Mouse (Mus musculus) spleen, postnatal 4 days (tissue): ENCODE results near the gene Ngrn.

Source experiments
- DNase-seq, 2 experiments: peaks; one replicate each; pipeline ENCODE4 v3.0.0; 2022; ENCODE audit warnings: low spot score in 2 of 2

The Ngrn gene

GRCm38 (mm10) chr7:80261372-80261990, 466 bp downstream of the Ngrn start:
- DNase-seq, result no peak

DNA sequence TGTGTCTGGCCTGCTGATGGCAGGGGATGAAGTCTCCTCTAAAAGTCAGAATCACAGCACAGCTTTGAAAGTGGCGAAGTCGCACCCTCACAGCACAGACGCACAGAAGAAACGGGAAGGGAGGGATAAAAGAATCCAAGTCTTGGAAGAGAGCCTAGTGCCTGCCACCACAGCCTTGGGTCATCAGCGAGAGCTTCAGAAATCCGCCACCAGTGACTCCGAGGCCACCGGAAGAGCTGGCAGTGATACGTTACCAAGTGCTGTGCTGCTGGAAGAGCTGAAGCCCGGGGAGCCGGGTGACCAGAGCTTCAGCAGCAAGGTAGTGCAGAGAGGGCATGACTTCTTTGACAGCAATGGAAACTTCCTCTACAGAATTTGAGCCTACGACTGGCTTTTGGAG, 3.6 kb downstream of the Ngrn start:
- DNase-seq, result no peak

DNA sequence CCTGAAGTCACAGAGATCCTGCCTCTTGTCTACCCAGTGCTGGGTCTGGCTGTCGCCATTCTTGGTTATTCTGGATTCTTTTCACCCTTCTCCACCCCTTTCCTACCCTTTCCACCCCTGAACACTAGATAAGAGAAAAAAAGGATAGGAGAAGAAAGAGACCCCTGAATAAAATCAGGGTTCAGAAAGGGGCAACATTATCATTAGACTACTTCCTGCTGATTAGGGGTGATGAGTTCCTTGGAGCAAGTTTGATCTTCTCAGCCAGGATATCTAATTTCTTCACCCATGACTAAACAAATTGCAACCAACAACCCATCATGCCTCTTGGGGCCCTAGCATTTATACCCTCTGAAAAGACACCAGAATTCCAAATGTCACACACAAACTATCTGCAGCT, 6.7 kb downstream of the Ngrn start:
- no peak for DNase-seq

DNA sequence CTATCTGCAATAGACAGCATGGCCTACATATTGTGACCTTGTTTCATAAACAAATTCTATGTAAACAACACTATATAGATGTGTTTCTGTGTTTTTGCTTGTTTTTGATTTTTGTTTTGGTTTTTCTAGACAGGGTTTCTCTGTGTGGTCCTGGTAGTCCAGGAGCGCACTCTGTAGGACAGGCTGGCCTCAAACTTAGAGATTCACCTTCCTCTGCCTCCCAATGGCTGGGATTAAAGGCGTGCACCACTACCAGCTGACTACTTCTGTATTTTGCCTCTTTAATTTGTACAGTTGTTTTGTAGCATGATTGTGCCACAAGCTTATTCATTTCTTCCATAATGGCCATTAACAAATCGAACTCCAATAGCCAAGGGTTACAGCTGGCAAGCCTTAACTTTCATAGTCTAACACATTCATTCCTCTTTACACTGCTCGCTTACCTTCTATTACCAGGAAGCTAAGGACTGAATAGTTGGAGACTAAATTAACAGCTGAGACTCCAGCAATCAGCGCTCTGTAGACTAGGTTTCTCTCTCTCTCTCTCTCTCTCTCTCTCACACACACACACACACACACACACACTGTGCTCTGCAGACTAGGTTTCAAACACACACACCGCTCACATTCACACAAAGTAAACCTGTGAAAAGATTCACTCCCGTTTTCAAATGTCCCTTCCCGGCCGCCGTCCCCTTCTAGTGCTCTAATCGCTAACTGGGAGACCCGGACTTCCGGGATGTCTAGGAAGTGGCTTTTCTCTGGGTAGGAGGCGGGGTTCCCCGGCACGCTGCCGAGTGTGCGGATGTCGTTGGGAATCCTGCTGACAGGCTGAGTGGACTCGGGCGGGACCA, 8.1 kb downstream of the Ngrn start, which contains the start of gene Vps33b:
Gene Vps33b (plus strand): TSS at position 753 of the 854 bp plus-strand sequence.
- DNase-seq, result peak; percentile 93 to 97

- no peak for DNase-seq
Observed at GRCm38 (mm10) chr7:80269751-80270255, 8.8 kb downstream of the Ngrn start.

GRCm38 (mm10) chr7:80273456-80273855, 12.4 kb downstream of the Ngrn start:
- DNase-seq, result no peak

- no peak for DNase-seq
Observed at GRCm38 (mm10) chr7:80276374-80276773, 15.4 kb downstream of the Ngrn start.

DNA sequence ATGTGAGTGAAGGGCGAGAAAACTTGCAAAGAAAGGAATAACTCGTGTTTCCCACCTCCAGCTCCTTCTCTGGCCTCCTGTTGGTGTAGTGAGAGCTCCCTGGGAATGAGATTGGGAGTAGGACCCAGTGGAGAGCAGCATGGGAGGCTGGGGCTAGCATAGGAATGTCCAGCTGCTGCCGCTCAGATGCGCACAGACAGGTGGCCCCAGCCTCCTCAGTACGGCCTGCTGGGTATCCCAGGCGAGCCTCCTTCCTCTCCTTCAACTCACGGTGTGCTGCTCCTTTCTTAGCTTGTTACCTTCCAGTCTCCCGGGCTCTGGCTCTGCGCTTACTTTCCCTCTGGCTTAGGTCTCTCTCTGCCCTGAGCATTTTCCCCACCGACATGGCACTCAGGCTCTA, 19.0 kb downstream of the Ngrn start:
- DNase-seq, result no peak

DNA sequence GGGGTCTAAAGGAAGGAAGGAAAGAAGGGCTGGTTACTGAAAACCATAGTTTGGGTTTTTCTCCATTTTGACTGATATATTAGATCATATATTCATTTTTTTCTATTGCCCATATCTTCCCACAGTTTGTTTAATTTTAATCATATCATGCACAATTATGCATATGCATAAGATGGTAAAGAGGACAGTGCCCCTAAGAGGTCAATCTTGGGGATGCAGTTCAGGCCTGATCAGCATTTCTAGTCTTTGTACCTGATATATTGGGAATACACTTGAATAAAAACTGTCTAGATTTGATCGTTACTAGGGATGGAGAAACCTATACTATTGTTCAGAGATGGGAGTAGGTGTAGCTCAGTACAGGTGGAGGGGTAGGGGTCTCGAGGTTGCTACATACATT, 20.0 kb downstream of the Ngrn start:
- no peak for DNase-seq

- DNase-seq, result no peak
Observed at GRCm38 (mm10) chr7:80281646-80282045, 20.6 kb downstream of the Ngrn start.

GRCm38 (mm10) chr7:80283226-80283918, 22.4 kb downstream of the Ngrn start:
- DNase-seq, result no peak

DNA sequence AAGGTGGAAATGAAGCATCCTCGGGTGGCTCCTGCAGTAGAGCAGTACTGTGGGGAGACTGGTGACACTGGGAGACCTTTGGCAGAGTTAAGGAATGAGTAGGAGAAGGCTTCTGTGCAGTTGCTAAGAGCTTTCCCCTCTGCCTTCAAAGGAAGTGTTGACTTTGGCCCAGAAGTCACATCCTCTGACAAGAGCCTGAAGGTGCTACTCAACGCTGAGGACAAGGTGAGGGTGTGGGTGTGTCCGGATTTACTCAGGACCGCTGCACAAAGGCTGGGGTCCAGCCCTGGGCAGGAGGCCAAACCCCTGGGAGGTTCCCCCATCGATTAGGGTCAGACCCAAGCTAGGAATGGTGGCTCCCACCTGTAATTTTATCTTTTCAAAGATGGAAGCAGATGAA, 23.4 kb downstream of the Ngrn start:
- no peak for DNase-seq

GRCm38 (mm10) chr7:80285725-80286124, 24.7 kb downstream of the Ngrn start:
- no peak for DNase-seq

GRCm38 (mm10) chr7:80287736-80288135, 26.7 kb downstream of the Ngrn start:
- DNase-seq, result no peak

- peak; percentile 99 to 100 for DNase-seq
Observed at GRCm38 (mm10) chr7:80294062-80294763, 33.2 kb downstream of the Ngrn start, which contains the start of gene Prc1. Prc1 (plus strand) TSS chr7:80294450.

DNA sequence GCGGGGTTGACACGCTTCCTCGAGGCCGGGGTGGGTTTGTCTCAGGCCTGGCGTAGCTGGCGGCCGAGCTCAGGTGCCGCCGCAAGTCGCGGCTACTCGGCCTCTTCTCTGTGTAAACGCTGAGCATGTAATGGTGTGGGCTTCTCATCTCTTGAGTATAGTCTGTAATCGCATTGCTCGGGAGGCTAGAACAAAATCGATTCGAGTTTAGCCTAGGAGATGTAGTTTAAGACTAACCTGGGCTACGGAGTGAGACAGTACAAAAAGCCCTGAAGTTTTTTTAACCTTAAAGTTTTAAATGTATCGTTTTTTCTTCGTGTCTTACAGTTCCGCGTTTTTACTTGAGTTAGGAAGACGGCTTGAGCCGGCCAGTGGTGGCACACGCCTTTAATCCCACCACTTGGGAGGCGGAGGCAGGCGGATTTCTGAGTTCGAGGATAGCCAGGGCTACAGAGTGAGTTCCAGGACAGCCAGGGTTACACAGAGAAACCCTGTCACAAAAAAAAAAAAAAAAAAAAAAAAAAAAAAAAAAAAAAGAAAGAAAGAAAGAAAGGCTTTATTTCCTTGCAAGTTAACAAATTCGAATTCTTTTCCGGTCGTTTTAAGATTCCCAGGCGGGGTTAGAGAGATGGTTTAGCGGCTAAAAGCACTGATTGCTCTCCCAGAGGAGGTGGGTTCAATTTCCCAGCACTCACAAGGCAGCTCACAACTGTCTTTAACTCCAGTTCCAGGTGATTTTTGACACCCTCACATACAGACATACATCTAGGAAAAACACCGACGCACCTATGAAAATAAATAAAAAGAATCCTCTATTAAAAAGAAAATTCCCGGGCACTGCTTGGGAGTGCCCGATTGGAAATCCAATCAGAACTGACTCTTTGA, 34.0 kb downstream of the Ngrn start:
- DNase-seq, result peak; percentile 35 to 71

GRCm38 (mm10) chr7:80296462-80296861, 35.4 kb downstream of the Ngrn start:
- no peak for DNase-seq

DNA sequence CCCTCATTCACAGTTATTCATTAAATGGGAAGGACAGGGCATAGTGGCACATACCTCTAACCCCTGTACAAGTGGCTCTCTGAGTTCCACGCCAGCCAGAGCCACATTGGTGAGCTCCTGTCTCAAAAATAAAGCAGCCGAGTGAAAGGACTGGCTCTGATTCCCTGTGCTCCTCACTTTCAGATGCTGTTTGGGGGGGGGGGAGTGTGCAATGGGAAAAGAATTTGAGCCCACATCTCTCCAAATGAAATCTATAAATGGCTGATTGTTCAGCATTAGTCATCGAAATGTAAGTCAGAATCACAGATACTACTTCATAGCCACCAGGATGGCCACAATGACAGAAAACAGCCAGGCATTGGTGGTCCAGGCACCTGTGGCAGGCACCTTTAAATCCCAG, 36.0 kb downstream of the Ngrn start:
- DNase-seq, result no peak

GRCm38 (mm10) chr7:80298754-80299153, 37.7 kb downstream of the Ngrn start:
- DNase-seq, result no peak

GRCm38 (mm10) chr7:80299568-80299967, 38.6 kb downstream of the Ngrn start:
- no peak for DNase-seq

DNA sequence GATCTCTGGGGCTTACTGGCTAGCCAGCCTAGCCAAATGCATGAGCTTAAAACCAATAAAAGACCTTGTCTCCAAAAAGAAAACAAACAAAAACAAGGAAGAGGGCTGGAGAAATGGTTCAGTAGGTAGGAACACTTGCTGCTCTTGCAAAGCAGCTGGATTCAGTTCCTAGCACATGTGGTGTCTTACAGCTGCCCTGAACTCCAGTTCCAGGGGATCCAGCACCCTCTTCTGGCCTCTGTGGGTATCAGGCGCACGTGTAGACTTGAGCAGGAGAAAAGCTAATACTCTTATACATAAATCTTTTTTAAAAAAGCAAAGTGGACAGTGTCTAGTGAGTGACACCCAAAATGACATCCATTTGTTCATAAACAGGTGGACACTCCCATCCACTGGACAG, 40.5 kb downstream of the Ngrn start:
- DNase-seq, result no peak
